Mouse (Mus musculus) G1E (cell line): ENCODE data around the gene Sgsm2. TPM values are rescaled to one million over a fixed set of nuclear protein-coding genes. Genes with fewer than 3 reads are reported as not detected.

Experiments
- ATAC-seq: 2 replicates; pipeline ENCODE4 v1.8.0; 2016; ENCODE audit warnings: mild to moderate bottlenecking; ENCODE audit not compliant: insufficient number of reproducible peaks, poor library complexity, low FRiP score, severe bottlenecking; ENCODE audit errors: extremely low read depth
- DNase-seq: peaks from one replicate; pipeline ENCODE4 v3.0.0; 2012; ENCODE audit warnings: low spot score
- H3K27me3 ChIP-seq: 2 replicates; pipeline ENCODE4 v1.6.1; 2012; ENCODE audit warnings: mild to moderate bottlenecking, low read length, inconsistent platforms; ENCODE audit not compliant: insufficient read depth
- H3K36me3 ChIP-seq: replicated peaks from 2 replicates; pipeline ENCODE3; 2012; ENCODE audit warnings: mild to moderate bottlenecking, inconsistent platforms
- H3K4me1 ChIP-seq: 2 replicates; pipeline ENCODE4 v1.6.1; 2012; ENCODE audit warnings: low read depth, low read length, inconsistent platforms, mixed read lengths; ENCODE audit not compliant: insufficient read depth
- H3K4me3 ChIP-seq: 2 replicates; pipeline ENCODE4 v1.5.1; 2012; ENCODE audit warnings: low read depth, mild to moderate bottlenecking, inconsistent platforms, low read length, moderate library complexity, mixed read lengths
- H3K9me3 ChIP-seq: replicated peaks from 2 replicates; pipeline ENCODE4 v1.6.1; 2012; ENCODE audit warnings: inconsistent platforms
- CTCF ChIP-seq: IDR thresholded peaks from 2 replicates; pipeline ENCODE4 v1.5.1; 2012; ENCODE audit warnings: low read depth, low read length, inconsistent platforms, mixed read lengths
- GATA1 ChIP-seq: IDR thresholded peaks from 2 replicates; pipeline ENCODE4 v1.6.1; 2012; ENCODE audit warnings: borderline replicate concordance, low read length, inconsistent platforms, mixed read lengths
- GATA2 ChIP-seq: IDR thresholded peaks from 2 replicates; pipeline ENCODE4 v1.6.1; 2012; ENCODE audit warnings: low read depth, low read length, inconsistent platforms, borderline replicate concordance
- POLR2AphosphoS5 ChIP-seq: IDR thresholded peaks from 2 replicates; pipeline ENCODE4 v1.6.1; 2012; ENCODE audit warnings: low read depth, low read length, inconsistent platforms; ENCODE audit not compliant: insufficient replicate concordance
- TAL1 ChIP-seq: conservative IDR thresholded peaks from 2 replicates; pipeline ENCODE4 v1.6.1; 2012; ENCODE audit warnings: low read depth, low read length, inconsistent platforms, mixed read lengths
- polyA plus RNA-seq: library from polyadenylated mRNA; stranded (reverse); fragments of >175 nt; gene quantifications from 2 replicates; pipeline ENCODE4 v1.2.3, GENCODE M21; 2012
- total RNA-seq, 2 experiments: library from RNA; stranded (forward) in 1 of 2; stranded (reverse) in 1 of 2; fragments of 200-1000 nt in 1 of 2; fragments of >200 nt in 1 of 2; fragmentation: Nextera tagmentation in 1 of 2; gene quantifications; 2 replicates each; pipeline ENCODE4 v1.2.3; 2014 to 2017

Gene Sgsm2
- total and polyA plus RNA-seq, 3 experiments, result 4.7 to 10.5 (median 7.4) TPM

DNA sequence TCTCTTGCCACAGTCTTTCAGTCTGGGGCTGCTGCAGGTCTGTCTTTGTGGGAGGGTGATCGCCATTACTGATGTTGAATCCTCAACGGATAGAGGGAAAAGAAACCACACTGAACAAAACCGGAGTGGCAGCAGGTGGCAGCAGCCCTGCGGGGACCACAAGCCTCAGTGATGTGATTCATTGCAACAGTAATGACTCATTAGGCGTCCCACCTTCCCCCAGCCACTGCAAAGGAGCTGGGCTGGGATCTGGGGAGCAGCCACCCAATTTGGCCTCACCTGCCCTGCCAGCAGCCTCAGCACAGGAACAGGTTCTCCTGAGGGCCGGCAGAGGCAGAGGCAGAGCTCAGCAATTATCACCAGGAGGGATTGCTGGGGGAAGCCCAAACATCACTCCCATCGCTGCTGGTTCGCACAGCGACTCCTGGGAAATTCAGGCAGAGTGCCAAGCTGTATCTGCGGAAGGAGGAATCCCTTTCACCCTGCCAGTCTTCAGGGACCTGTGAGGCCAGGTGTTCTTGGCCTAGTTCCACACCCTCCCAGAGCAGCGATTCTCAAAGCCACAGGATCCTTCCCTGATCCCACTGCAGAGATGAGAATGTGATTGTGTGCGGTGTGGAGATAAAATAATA lies 25.8 kb downstream of the Sgsm2 start:
- no peak for TF ChIP-seq POLR2AphosphoS5
- no peak for TF ChIP-seq GATA2
- TF ChIP-seq TAL1, result no peak
- no peak for TF ChIP-seq CTCF
- no peak for TF ChIP-seq GATA1
- no peak for ATAC-seq
- no peaks in the 10 kb centered on the region; the same call in 1 of the 2 replicates for H3K4me1 ChIP-seq
- no peak overlapping the region for H3K4me3 ChIP-seq
- H3K27me3 ChIP-seq, result no peaks in the 10 kb centered on the region
- no peak for DNase-seq
- H3K9me3 ChIP-seq, result no peaks in the 10 kb centered on the region
- H3K36me3 ChIP-seq, result peaks cover 73% of the 10 kb centered on the region

DNA sequence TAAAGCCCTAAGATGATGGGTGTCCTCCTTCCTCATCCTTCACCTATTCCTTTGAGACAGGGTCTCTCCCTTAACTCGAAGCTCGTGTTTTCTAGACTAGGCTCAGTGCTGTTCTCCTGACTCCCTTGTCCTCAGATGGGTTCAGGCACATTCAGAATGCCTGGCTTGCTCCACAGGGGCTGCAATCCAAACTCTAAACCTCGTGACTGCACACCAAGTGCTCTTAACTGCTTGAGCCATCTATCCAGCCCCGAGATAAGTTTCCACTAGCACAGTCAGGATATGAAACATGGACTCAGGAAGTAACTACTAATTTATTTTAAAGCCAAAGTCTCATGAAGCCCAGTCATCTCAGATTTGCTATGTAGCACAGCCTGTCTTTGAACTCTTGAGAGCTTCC lies 26.3 kb downstream of the Sgsm2 start:
- no peak for ATAC-seq
- H3K4me1 ChIP-seq, result no peaks in the 10 kb centered on the region; the same call in 1 of the 2 replicates
- no peaks in the 10 kb centered on the region for H3K9me3 ChIP-seq
- DNase-seq, result no peak
- H3K4me3 ChIP-seq, result no peak overlapping the region
- TF ChIP-seq GATA1, result no peak
- no peak for TF ChIP-seq GATA2
- no peak for TF ChIP-seq POLR2AphosphoS5
- no peak for TF ChIP-seq TAL1
- no peak for TF ChIP-seq CTCF
- H3K27me3 ChIP-seq, result no peaks in the 10 kb centered on the region
- H3K36me3 ChIP-seq, result peaks cover 74% of the 10 kb centered on the region

DNA sequence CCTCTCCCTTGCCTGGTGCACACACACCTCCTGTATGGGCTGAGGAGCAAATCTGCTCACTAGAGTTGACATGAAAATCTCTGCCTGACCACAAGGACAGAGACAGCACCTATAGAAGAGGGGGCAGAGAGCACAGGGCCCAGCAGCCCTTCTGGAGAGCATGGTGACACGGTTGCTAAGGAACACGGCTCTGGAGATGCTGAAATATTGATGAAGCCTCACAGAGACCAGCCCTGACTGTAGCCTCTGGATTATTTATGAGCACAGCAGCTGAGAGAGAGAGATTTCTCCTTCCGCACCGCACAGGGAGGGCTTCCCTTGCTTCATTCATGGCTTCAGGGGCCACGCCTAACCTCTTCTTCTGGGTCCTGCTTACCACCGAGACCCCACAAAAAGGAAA lies 27.3 kb downstream of the Sgsm2 start:
- TF ChIP-seq POLR2AphosphoS5 (no peak), CTCF (no peak), TAL1 (no peak), GATA1 (no peak), GATA2 (no peak)
- Histone ChIP-seq H3K4me1 (no peaks in the 10 kb centered on the region), H3K9me3 (no peaks in the 10 kb centered on the region), H3K27me3 (no peaks in the 10 kb centered on the region), H3K36me3 (peaks cover 75% of the 10 kb centered on the region), H3K4me3 (no peak overlapping the region)
- no peak for ATAC-seq
- no peak for DNase-seq

DNA sequence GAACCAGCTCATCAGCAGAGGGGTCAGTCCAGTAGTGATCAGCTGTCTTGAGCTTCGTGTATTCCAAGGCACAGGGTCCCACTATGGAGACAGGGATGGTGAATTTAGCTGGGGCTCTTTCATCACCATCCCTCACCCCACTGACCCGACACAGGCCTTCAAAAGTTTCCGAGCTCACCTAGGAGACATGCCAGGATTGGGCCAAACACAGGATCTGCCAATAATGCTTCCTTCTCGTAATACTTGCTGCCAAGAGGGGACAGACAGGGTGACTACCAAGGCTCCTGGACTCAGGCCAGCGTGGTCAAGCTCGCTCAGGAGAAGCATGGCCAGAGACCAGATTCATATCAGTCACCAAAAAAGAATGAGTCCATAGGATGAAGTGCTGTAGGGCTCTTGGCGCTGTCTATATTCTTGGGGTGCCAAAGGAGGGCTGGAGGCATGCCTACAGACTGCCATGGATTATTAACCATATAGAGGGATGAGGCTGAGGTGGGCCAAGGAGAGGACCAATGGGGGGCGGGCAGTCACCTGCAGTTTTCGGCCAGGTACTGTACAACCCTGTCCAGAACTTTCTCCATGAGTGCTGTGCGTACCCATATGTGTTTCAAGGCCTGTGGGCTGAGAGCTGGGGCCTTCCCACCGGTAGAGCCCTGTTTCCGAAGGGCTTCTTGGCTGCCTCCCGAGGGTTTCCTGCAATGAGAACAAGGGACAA lies 28.7 kb downstream of the Sgsm2 start:
- Histone ChIP-seq H3K4me3 (no peak overlapping the region), H3K36me3 (peaks cover 79% of the 10 kb centered on the region), H3K4me1 (no peaks in the 10 kb centered on the region), H3K27me3 (no peaks in the 10 kb centered on the region), H3K9me3 (no peaks in the 10 kb centered on the region)
- no peak for ATAC-seq
- TF ChIP-seq GATA1 (no peak), GATA2 (no peak), TAL1 (no peak), POLR2AphosphoS5 (no peak), CTCF (no peak)
- DNase-seq, result no peak

DNA sequence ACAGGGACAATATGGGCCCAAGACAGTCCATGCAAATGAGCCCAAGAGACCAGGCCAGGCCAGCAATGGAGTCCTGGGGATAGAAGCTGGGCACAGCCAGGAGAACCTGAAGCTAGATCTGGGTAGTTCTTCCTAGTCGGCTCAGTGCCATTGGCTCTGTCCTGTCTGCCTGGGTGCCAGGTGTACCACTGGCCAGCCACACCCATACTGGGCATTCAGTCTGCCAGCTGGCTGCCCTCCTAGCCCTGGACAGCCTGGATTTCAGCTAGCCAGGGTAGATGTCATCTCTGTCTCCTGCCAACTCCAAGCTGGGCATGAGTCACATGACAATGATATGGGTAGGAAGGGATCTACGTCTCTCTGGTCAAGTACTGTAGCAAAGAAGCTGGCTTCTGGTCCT lies 29.7 kb downstream of the Sgsm2 start:
- Histone ChIP-seq H3K9me3 (no peaks in the 10 kb centered on the region), H3K36me3 (peaks cover 88% of the 10 kb centered on the region), H3K4me1 (no peaks in the 10 kb centered on the region), H3K4me3 (no peak overlapping the region), H3K27me3 (no peaks in the 10 kb centered on the region)
- TF ChIP-seq TAL1, result no peak
- TF ChIP-seq GATA2, result no peak
- no peak for TF ChIP-seq POLR2AphosphoS5
- no peak for TF ChIP-seq GATA1
- no peak for TF ChIP-seq CTCF
- ATAC-seq, result no peak
- DNase-seq, result no peak

DNA sequence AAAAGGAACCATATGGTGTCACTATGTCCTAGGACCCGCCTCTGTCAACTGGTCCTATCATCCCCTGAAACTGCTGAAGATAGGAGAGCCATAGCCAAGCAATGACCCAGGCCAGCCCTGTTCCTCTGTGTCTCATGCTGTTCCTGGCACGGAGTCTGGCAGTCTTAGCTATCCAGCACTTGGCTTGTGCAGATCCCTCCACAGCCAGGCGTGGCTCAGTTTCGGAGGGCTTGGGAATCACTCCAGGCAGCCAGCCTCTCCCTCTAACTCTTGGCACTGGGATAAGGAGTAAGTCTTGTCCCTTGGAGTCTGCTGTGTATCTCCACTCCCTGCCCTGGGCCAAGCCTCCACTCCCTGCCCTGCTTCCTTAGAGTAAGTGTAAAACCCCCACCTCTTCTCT lies 30.2 kb downstream of the Sgsm2 start:
- Histone ChIP-seq H3K27me3 (no peaks in the 10 kb centered on the region), H3K4me1 (no peaks in the 10 kb centered on the region), H3K4me3 (no peak overlapping the region), H3K36me3 (peaks cover 90% of the 10 kb centered on the region), H3K9me3 (no peaks in the 10 kb centered on the region)
- no peak for TF ChIP-seq GATA2
- no peak for TF ChIP-seq TAL1
- no peak for TF ChIP-seq POLR2AphosphoS5
- DNase-seq (no peak), ATAC-seq (no peak)
